Mouse (Mus musculus) lung, postnatal 0 days (tissue): ENCODE measurements around the gene Kank1. TPM values are rescaled to one million over a fixed set of nuclear protein-coding genes. Genes with fewer than 3 reads are reported as not detected.

Source experiments
- ATAC-seq: fragments of 200-750 bp; cut with Nextera tagmentation; 2 replicates; pipeline ENCODE4 v1.8.0; 2017; ENCODE audit warnings: moderate library complexity
- DNase-seq: peaks from one replicate; pipeline ENCODE4 v3.0.0-alpha.2; 2016; ENCODE audit warnings: low spot score
- H3K27ac ChIP-seq: fragments of 300-500 bp; sonication (generic); 2 replicates; pipeline ENCODE4 v1.5.1; 2014; ENCODE audit warnings: antibody characterized with exemption, mild to moderate bottlenecking, low read length, mixed read lengths
- H3K27me3 ChIP-seq: fragments of 300-500 bp; sonication (generic); replicated peaks from 2 replicates; pipeline ENCODE4 v1.6.1; 2014; ENCODE audit warnings: low read length, mixed read lengths; ENCODE audit not compliant: insufficient read depth
- H3K36me3 ChIP-seq: fragments of 300-500 bp; sonication (generic); 2 replicates; pipeline ENCODE4 v1.6.1; 2014; ENCODE audit warnings: low read length, mixed read lengths; ENCODE audit not compliant: insufficient read depth
- H3K4me1 ChIP-seq: fragments of 300-500 bp; sonication (generic); 2 replicates; pipeline ENCODE4 v1.6.1; 2014; ENCODE audit warnings: antibody characterized with exemption, low read depth, low read length, mixed read lengths; ENCODE audit not compliant: insufficient read depth
- H3K4me2 ChIP-seq: fragments of 300-500 bp; sonication (generic); replicated peaks from 2 replicates; pipeline ENCODE4 v1.6.1; 2014; ENCODE audit warnings: low read depth, mild to moderate bottlenecking, low read length, moderate library complexity, mixed read lengths
- H3K4me3 ChIP-seq: fragments of 300-500 bp; sonication (generic); 2 replicates; pipeline ENCODE4 v1.5.1; 2014; ENCODE audit warnings: low read depth, low read length
- H3K9ac ChIP-seq: fragments of 300-500 bp; sonication (generic); replicated peaks from 2 replicates; pipeline ENCODE4 v1.6.1; 2014; ENCODE audit warnings: low read depth, mild to moderate bottlenecking
- H3K9me3 ChIP-seq: fragments of 300-500 bp; sonication (generic); 2 replicates; pipeline ENCODE4 v1.6.1; 2016; ENCODE audit warnings: low read length, mixed read lengths
- CTCF ChIP-seq: IDR thresholded peaks from 2 replicates; pipeline ENCODE4 v1.5.1; 2016; ENCODE audit warnings: antibody characterized with exemption, mild to moderate bottlenecking
- EP300 ChIP-seq: IDR thresholded peaks from 2 replicates; pipeline ENCODE4 v1.6.1; 2016; ENCODE audit warnings: antibody characterized with exemption, mild to moderate bottlenecking, control low read depth
- WGBS: fragments of 180-500 bp; shearing (Covaris S2); extraction: QIAGEN DNeasy Blood & Tissue Kit; methylation state at CpG from one replicate; pipeline ENCODE4 v1.1.7; 2014; 5-methylcytosine and 5-hydroxymethylcytosine counted together
- polyA plus RNA-seq: library from polyadenylated mRNA; unstranded; fragments of >200 nt; fragmentation: Nextera tagmentation; extraction: Ambion mirVana; gene quantifications from 2 replicates; pipeline ENCODE4 v1.2.1, GENCODE M21; 2015

Kank1 gene
- polyA plus RNA-seq, 1 experiment from 2014 or later: 6.9 TPM

DNA sequence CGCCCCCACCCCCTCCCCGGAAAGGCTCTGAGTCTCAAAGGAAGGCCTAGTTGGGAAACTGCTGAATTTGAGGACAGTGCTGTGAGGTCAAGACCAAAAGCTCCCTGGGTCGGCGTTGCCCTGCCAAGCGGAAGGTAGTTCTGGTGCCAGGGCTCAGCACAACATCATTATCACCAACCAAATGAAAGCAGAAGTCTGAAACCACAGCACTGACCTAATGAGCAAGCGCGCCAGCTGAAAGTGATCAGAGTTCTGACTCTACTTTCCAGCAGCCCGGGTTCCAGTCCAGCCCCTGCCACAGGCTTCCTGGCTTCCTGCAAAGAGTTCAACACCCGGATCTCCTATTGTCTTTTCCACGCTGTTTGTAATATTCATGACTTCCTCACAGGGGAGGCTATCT is 4.7 kb upstream of the Kank1 start:
- no peak for TF ChIP-seq EP300
- Histone ChIP-seq H3K4me3 (no peak overlapping the region), H3K36me3 (no peaks in the 10 kb centered on the region), H3K9ac (no peak overlapping the region), H3K4me2 (no peak overlapping the region), H3K4me1 (0 out of 2 replicates have a peak, but pooled peaks cover 1% of the 10 kb centered on the region), H3K27me3 (0 out of 2 replicates have a peak, but pooled peaks cover 6% of the 10 kb centered on the region), H3K9me3 (no peaks in the 10 kb centered on the region), H3K27ac (no peak overlapping the region)
- no peak for ATAC-seq
- WGBS: 54% methylated on average over 10 of the region's 10 CpGs
- DNase-seq: no peak

DNA sequence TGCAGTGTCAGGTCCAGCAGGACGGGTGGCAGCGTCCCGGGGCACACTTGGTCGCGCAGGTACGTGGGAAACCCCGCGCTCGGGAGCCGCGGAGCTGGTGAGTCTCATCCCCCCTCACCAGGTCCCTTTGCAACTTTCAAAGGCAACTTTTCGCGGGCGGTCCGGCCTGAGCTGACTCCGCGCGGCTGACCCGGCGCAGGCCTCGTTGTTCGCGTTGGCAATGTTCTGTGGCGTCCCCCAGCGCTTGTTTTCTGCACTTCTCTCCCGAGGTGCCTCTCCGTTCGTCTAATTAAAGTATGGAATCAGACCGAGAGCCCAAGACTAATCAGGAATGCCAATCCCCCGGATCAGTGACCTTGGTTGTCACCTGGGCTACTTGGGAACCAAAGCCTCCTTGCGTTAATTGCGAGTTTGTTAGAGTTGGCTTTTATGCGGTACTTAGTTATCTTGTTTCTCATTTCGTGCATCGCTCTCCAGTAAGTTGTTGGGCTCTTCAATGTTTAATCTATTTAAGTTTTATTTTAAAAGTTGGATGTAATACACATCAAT is 791 bp downstream of the Kank1 start:
- Histone ChIP-seq H3K4me2 (peak overlapping the region; percentile 93), H3K27me3 (peaks cover 12% of the 10 kb centered on the region; the same call in 1 of the 2 replicates), H3K36me3 (no peaks in the 10 kb centered on the region), H3K27ac (no peak overlapping the region), H3K9ac (no peak overlapping the region), H3K4me3 (peak overlapping the region; percentile 57), H3K4me1 (0 out of 2 replicates have a peak, but pooled peaks cover 5% of the 10 kb centered on the region), H3K9me3 (no peaks in the 10 kb centered on the region)
- ATAC-seq: peak; percentile 51
- 5% methylated on average over 32 of the region's 35 CpGs for WGBS
- peak; percentile 47 for DNase-seq
- no peak for TF ChIP-seq EP300
- peak; percentile 48 for TF ChIP-seq CTCF

DNA sequence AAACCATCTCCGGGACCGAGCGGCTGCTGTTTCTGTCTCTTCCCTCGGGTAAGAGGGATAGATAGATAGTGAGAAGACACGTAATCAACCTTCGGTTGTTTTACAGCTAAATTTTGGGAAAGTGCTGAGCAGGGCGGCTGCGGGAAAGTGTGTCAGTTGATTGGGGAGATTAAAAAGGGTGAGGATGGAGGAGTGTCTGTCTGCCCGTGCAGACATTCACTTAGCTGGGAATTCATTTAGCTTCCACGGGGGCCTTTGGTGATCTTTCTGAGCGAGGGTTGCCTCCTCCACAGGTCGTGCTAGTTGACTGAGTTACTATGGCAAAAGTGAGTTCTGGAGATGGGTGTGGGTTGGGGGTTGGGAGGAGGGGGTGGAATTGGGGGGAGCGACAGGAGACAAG is 1.3 kb downstream of the Kank1 start:
- Histone ChIP-seq H3K27ac (no peak overlapping the region), H3K36me3 (no peaks in the 10 kb centered on the region), H3K4me2 (peak overlapping the region; percentile 93; the same call in 1 of the 2 replicates), H3K9ac (no peak overlapping the region), H3K9me3 (no peaks in the 10 kb centered on the region), H3K27me3 (peaks cover 12% of the 10 kb centered on the region; the same call in 1 of the 2 replicates), H3K4me1 (0 out of 2 replicates have a peak, but pooled peaks cover 5% of the 10 kb centered on the region), H3K4me3 (peak overlapping the region; percentile 57; the same call in 1 of the 2 replicates)
- ATAC-seq (no peak), DNase-seq (no peak)
- TF ChIP-seq EP300: no peak
- no peak for TF ChIP-seq CTCF
- WGBS: 5% methylated on average over 13 of the region's 13 CpGs

DNA sequence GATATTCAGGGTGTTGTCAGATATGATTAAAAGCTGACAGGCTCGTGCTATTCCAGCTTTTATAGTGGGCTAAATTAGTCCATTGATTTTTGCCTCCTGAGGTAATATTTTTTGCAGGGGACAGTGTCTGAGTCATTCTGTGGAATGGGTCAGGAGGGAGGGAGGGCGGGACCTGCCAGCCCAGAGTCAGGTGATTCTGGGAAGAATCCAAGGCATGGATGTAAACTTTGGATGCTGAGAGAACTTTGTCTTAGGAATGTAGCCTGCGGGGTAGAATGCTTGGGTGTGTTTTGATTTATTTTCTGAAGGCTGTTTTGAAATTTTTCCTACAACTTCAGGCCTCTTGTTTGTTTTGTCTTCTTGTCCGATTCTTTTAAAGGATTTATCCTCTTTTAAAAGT is 6.8 kb downstream of the Kank1 start:
- Histone ChIP-seq H3K4me2 (no peak overlapping the region), H3K36me3 (no peaks in the 10 kb centered on the region), H3K27ac (no peak overlapping the region), H3K27me3 (no peaks in the 10 kb centered on the region), H3K4me1 (no peaks in the 10 kb centered on the region), H3K9me3 (no peaks in the 10 kb centered on the region), H3K9ac (no peak overlapping the region), H3K4me3 (no peak overlapping the region)
- 66% methylated on average over 4 of the region's 4 CpGs for WGBS
- TF ChIP-seq EP300 (no peak), CTCF (no peak)
- no peak for ATAC-seq
- no peak for DNase-seq

DNA sequence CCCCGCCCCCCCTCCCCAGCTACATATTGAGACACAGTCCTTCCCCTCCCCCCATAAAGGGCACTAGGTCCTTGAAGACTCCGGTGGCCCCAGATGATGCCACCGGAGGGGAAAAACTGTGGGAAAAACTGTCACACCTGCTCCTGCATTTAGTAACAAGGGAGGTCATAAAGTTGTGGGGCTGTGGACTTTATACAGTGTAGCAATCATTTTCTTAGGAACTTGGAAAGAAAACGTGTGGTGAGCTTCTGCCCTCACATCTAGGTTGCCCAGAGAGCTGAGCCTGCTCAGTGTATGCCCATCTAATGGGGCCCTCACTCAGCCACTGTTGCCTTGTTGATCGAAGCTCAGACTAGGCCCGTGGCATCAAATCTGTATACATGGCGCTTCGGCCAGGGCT is 9.3 kb downstream of the Kank1 start:
- no peak overlapping the region for H3K27ac ChIP-seq
- DNase-seq: no peak
- no peaks in the 10 kb centered on the region for H3K36me3 ChIP-seq
- H3K4me1 ChIP-seq: no peaks in the 10 kb centered on the region
- H3K4me3 ChIP-seq: no peak overlapping the region
- H3K27me3 ChIP-seq: no peaks in the 10 kb centered on the region; the same call in 1 of the 2 replicates
- ATAC-seq: no peak
- WGBS: 91% methylated on average over 8 of the region's 8 CpGs
- no peak for TF ChIP-seq EP300
- no peak for TF ChIP-seq CTCF
- no peak overlapping the region for H3K9ac ChIP-seq
- no peak overlapping the region for H3K4me2 ChIP-seq
- no peaks in the 10 kb centered on the region for H3K9me3 ChIP-seq

DNA sequence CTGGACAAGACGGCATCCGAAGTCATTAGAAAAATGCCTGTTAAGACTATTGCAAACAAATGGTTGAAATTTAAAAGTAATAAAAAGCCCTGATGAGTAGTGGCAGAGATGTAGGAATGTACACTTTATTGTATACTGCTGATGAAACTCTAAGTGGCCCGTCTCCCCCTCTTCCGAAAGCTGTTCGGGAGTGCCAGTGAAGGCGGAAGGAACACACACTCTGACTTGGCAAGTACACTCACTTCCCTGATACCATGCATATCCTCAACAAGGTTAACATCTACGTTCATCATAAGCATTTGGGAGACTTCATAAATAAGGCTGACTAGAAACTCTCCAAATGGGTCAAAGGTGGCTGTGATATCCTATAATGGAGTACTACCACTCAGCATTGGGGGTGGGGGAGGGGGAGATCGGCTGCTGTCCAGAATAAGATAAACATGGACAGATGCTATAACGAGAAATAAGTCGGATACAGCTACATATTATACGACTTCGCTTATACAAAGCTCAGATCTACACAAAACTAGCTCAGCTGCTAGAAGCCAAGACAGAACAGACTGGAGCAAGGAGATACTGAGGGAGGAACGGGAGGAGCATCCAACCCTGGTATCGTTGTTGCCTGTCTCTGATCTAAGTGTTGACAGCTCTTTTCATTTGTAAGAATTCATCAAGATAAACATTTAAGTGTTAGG is 11.2 kb downstream of the Kank1 start:
- no peak overlapping the region for H3K4me2 ChIP-seq
- no peak overlapping the region for H3K27ac ChIP-seq
- no peaks in the 10 kb centered on the region; the same call in 1 of the 2 replicates for H3K27me3 ChIP-seq
- H3K9ac ChIP-seq: no peak overlapping the region
- no peaks in the 10 kb centered on the region for H3K9me3 ChIP-seq
- H3K4me1 ChIP-seq: no peaks in the 10 kb centered on the region
- peak; percentile 23 for DNase-seq
- WGBS: 59% methylated on average over 14 of the region's 14 CpGs
- ATAC-seq: peak; percentile 52; the same call in 1 of the 2 replicates
- H3K36me3 ChIP-seq: no peaks in the 10 kb centered on the region
- H3K4me3 ChIP-seq: no peak overlapping the region
- no peak for TF ChIP-seq EP300
- TF ChIP-seq CTCF: no peak
